Mouse (Mus musculus): Measurements from ENCODE around the gene Ocrl. TPM values are rescaled to one million over a fixed set of nuclear protein-coding genes. Genes with fewer than 3 reads are reported as not detected.

Gene Ocrl
- polyA plus RNA-seq, 1 experiment from 2014 or later: 30.8 TPM

GRCm38 (mm10) chrX:47970864-47971263 lies 58.7 kb downstream of the Ocrl start:
- H3K27ac ChIP-seq (ENCODE audit: low read depth, low read length): no peak overlapping the region
- H3K27me3 ChIP-seq (replicated peaks; ENCODE audit: control insufficient read depth, insufficient read depth, low read length): no peaks in the 10 kb centered on the region
- no peak for ATAC-seq
- H3K9me3 ChIP-seq (ENCODE audit: control insufficient read depth, low read length): no peaks in the 10 kb centered on the region
- H3K36me3 ChIP-seq (ENCODE audit: control insufficient read depth, insufficient read depth, low read length): no peaks in the 10 kb centered on the region
- no peak overlapping the region for H3K4me3 ChIP-seq (ENCODE audit: low read length)
- no peaks in the 10 kb centered on the region for H3K4me1 ChIP-seq (ENCODE audit: control insufficient read depth, insufficient read depth, low read depth, low read length)
- no peak overlapping the region for H3K9ac ChIP-seq (ENCODE audit: low read depth, low read length)
- H3K4me2 ChIP-seq (ENCODE audit: low read length): no peak overlapping the region
- WGBS: 93% methylated on average over 3 of the region's 3 CpGs

- Histone ChIP-seq H3K4me1 (ENCODE audit: control insufficient read depth, insufficient read depth, low read depth, low read length) (no peaks in the 10 kb centered on the region), H3K36me3 (ENCODE audit: control insufficient read depth, insufficient read depth, low read length) (no peaks in the 10 kb centered on the region), H3K9me3 (ENCODE audit: control insufficient read depth, low read length) (no peaks in the 10 kb centered on the region), H3K4me2 (ENCODE audit: low read length) (no peak overlapping the region), H3K27me3 (replicated peaks; ENCODE audit: control insufficient read depth, insufficient read depth, low read length) (no peaks in the 10 kb centered on the region), H3K4me3 (ENCODE audit: low read length) (no peak overlapping the region), H3K9ac (ENCODE audit: low read depth, low read length) (no peak overlapping the region), H3K27ac (ENCODE audit: low read depth, low read length) (no peak overlapping the region)
- 68% methylated on average over 10 of the region's 10 CpGs for WGBS
- no peak for ATAC-seq
These were observed 59.4 kb downstream of the Ocrl start for GRCm38 (mm10) chrX:47971366-47972128.

DNA sequence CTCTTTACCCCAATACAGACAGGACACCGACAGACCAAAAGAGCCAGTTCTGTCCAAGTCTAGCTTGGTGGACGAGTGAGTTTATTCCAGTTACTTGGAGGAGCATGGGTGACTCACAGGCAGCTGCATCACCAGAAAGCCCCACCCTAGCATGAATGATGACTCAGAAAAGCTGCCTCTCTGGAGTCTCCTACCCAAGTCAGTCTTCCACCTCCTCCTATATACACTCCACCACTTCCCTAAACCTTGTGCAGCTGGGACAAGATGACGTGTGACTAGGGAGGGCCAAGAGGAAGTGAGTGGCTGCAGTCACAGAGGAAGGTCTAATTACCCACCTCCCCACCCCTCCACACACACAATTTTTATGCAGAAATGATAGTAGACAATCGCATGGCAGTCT lies 64.4 kb downstream of the Ocrl start:
- no peak overlapping the region for H3K4me2 ChIP-seq (ENCODE audit: low read length)
- H3K4me1 ChIP-seq (ENCODE audit: control insufficient read depth, insufficient read depth, low read depth, low read length): no peaks in the 10 kb centered on the region
- H3K9ac ChIP-seq (ENCODE audit: low read depth, low read length): no peak overlapping the region
- H3K4me3 ChIP-seq (ENCODE audit: low read length): no peak overlapping the region
- no peak overlapping the region for H3K27ac ChIP-seq (ENCODE audit: low read depth, low read length)
- no peaks in the 10 kb centered on the region for H3K27me3 ChIP-seq (replicated peaks; ENCODE audit: control insufficient read depth, insufficient read depth, low read length)
- H3K9me3 ChIP-seq (ENCODE audit: control insufficient read depth, low read length): no peaks in the 10 kb centered on the region
- no peak for ATAC-seq
- no peaks in the 10 kb centered on the region for H3K36me3 ChIP-seq (ENCODE audit: control insufficient read depth, insufficient read depth, low read length)
- 90% methylated on average over 4 of the region's 4 CpGs for WGBS

- H3K9ac ChIP-seq (ENCODE audit: low read depth, low read length): no peak overlapping the region
- H3K27me3 ChIP-seq (replicated peaks; ENCODE audit: control insufficient read depth, insufficient read depth, low read length): no peaks in the 10 kb centered on the region
- H3K4me3 ChIP-seq (ENCODE audit: low read length): no peak overlapping the region
- no peaks in the 10 kb centered on the region for H3K4me1 ChIP-seq (ENCODE audit: control insufficient read depth, insufficient read depth, low read depth, low read length)
- no peaks in the 10 kb centered on the region for H3K36me3 ChIP-seq (ENCODE audit: control insufficient read depth, insufficient read depth, low read length)
- H3K4me2 ChIP-seq (ENCODE audit: low read length): no peak overlapping the region
- 96% methylated on average over 5 of the region's 5 CpGs for WGBS
- no peak for ATAC-seq
- no peak overlapping the region for H3K27ac ChIP-seq (ENCODE audit: low read depth, low read length)
- H3K9me3 ChIP-seq (ENCODE audit: control insufficient read depth, low read length): no peaks in the 10 kb centered on the region
These were observed 64.9 kb downstream of the Ocrl start for GRCm38 (mm10) chrX:47977078-47977477.

DNA sequence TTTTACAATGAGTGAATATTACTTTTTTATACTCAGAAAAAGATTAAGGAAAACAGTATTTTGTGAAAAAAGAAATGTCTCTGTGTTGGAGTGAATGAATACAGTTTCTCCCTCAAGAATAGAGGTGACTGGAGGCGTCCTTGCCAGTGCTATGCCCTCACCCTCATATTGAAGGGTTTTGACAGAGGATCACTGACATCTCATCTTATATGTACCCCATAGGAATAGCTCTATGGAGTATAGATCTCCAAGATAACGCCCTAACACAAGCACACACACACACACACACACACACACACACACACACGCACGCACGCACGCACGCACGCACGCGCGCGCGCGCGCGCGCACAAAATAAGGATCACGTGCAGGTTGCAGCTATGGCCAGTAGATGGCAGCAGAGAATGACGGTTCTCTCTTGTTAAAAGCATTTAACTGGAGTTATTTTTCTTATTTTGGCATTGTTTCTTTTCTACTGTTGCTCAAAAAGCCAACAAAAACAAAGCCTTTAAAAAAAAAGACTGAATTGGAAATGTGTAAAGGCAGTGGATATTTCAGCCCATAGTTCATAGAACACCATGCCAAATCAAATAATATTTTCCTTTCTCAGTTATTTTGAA lies 72.9 kb downstream of the Ocrl start:
- ATAC-seq: peak; percentile 73; the same call in 1 of the 2 replicates
- H3K36me3 ChIP-seq (ENCODE audit: control insufficient read depth, insufficient read depth, low read length): no peaks in the 10 kb centered on the region
- H3K9ac ChIP-seq (ENCODE audit: low read depth, low read length): no peak overlapping the region
- H3K4me1 ChIP-seq (ENCODE audit: control insufficient read depth, insufficient read depth, low read depth, low read length): no peaks in the 10 kb centered on the region
- no peak overlapping the region for H3K27ac ChIP-seq (ENCODE audit: low read depth, low read length)
- peak overlapping the region; percentile 49 for H3K4me2 ChIP-seq (ENCODE audit: low read length)
- peak overlapping the region; percentile 27 for H3K4me3 ChIP-seq (ENCODE audit: low read length)
- 30% methylated on average over 18 of the region's 19 CpGs for WGBS
- no peaks in the 10 kb centered on the region for H3K27me3 ChIP-seq (replicated peaks; ENCODE audit: control insufficient read depth, insufficient read depth, low read length)
- H3K9me3 ChIP-seq (ENCODE audit: control insufficient read depth, low read length): no peaks in the 10 kb centered on the region

DNA sequence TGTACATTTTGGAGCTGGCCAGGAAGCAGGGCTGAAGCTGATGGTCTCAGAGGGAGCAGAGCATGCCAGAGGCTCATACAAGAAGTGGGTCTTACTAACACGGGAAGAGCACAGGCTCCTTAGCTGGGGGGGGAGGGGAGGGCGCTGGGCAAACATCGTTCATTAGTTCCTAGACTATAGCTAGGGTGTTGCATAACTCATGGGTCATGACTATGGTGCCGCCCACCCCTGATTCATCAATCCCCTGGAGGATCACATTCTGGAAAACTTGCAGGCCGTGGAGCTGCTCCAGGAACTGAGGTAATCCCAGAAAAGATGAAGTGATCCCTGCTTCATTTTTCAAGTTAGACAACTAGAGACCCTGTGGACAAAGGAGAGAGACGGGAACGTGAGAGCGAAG lies 75.8 kb downstream of the Ocrl start:
- ATAC-seq: no peak
- no peak overlapping the region for H3K27ac ChIP-seq (ENCODE audit: low read depth, low read length)

DNA sequence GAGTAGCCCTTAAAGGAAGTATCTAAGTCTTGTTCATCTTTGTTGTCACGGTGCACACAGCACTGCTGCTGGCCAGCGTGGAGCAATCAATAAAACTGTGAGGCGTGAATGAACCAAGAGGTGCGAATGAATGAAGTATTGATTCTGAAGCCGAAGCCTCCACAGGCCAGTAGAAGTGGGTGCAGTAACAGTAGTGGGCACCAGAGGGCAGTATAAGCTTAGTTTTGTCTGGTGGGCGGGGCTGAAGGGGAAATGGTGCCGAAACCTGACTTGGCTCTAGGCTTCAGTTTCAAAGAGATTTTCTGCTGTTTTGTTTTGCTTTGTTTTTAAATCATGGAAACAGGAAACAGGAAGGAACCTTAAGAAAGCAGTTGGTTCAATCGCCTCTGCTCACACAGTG lies 80.4 kb downstream of the Ocrl start:
- Histone ChIP-seq H3K9ac (ENCODE audit: low read depth, low read length) (no peak overlapping the region), H3K27ac (ENCODE audit: low read depth, low read length) (no peak overlapping the region), H3K4me2 (ENCODE audit: low read length) (peak overlapping the region; percentile 19; the same call in 1 of the 2 replicates), H3K9me3 (ENCODE audit: control insufficient read depth, low read length) (no peaks in the 10 kb centered on the region), H3K36me3 (ENCODE audit: control insufficient read depth, insufficient read depth, low read length) (no peaks in the 10 kb centered on the region), H3K27me3 (replicated peaks; ENCODE audit: control insufficient read depth, insufficient read depth, low read length) (no peaks in the 10 kb centered on the region), H3K4me1 (ENCODE audit: control insufficient read depth, insufficient read depth, low read depth, low read length) (no peaks in the 10 kb centered on the region), H3K4me3 (ENCODE audit: low read length) (no peak overlapping the region)
- 20% methylated on average over 8 of the region's 8 CpGs for WGBS
- ATAC-seq: peak; percentile 74

More for the DNA sequence above, 75.8 kb downstream of the Ocrl start:
- H3K4me1 ChIP-seq (ENCODE audit: control insufficient read depth, insufficient read depth, low read depth, low read length): no peaks in the 10 kb centered on the region
- no peak overlapping the region for H3K4me3 ChIP-seq (ENCODE audit: low read length)
- H3K9ac ChIP-seq (ENCODE audit: low read depth, low read length): no peak overlapping the region
- H3K27me3 ChIP-seq (replicated peaks; ENCODE audit: control insufficient read depth, insufficient read depth, low read length): no peaks in the 10 kb centered on the region
- H3K4me2 ChIP-seq (ENCODE audit: low read length): no peak overlapping the region
- no peaks in the 10 kb centered on the region for H3K9me3 ChIP-seq (ENCODE audit: control insufficient read depth, low read length)
- no peaks in the 10 kb centered on the region for H3K36me3 ChIP-seq (ENCODE audit: control insufficient read depth, insufficient read depth, low read length)
- WGBS: 70% methylated on average over 8 of the region's 8 CpGs

DNA sequence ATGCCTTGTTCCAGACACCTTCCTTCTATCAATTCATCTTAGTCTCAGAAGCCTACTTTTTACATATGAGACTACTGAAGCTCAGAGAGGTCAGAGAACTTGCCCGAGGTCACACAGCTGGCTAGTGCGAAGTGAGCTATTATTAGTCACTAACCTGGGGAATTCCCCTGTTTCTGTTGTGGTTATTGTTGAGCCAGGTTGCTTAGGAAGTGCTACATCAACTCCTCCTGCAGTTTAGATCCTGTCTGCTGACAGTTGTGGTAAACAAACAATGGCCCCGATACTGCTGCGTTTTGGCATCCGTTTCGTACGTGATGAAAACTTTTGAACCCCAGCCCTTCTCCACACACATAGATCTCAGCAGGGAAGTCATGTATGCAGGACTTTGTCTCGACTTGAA lies 86.2 kb downstream of the Ocrl start:
- Histone ChIP-seq H3K27me3 (replicated peaks; ENCODE audit: control insufficient read depth, insufficient read depth, low read length) (no peaks in the 10 kb centered on the region), H3K4me3 (ENCODE audit: low read length) (no peak overlapping the region), H3K9me3 (ENCODE audit: control insufficient read depth, low read length) (no peaks in the 10 kb centered on the region), H3K36me3 (ENCODE audit: control insufficient read depth, insufficient read depth, low read length) (no peaks in the 10 kb centered on the region), H3K4me2 (ENCODE audit: low read length) (no peak overlapping the region), H3K4me1 (ENCODE audit: control insufficient read depth, insufficient read depth, low read depth, low read length) (no peaks in the 10 kb centered on the region), H3K9ac (ENCODE audit: low read depth, low read length) (no peak overlapping the region), H3K27ac (ENCODE audit: low read depth, low read length) (no peak overlapping the region)
- WGBS: 87% methylated on average over 8 of the region's 8 CpGs
- ATAC-seq: no peak

DNA sequence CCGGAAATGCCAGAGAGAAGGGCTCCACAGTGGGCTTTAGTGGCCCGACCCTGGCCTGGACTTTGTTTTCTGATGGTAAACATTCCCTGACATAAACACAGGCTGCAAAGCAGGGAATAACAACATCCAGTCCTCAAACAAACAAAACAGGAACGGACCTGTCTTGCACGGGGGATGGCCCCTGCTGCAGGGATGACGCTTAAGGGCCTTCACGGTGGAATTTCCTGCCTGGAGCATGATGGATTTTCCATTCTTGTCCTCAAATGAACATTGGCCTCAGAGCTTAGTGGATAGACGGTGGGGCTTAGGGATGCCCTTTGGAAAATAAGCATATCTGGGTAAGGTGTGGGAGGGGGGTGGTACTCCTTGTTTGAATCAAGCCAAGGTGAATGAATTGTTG lies 89.0 kb downstream of the Ocrl start:
- H3K4me1 ChIP-seq (ENCODE audit: control insufficient read depth, insufficient read depth, low read depth, low read length): no peaks in the 10 kb centered on the region
- WGBS: 81% methylated on average over 7 of the region's 7 CpGs
- H3K4me2 ChIP-seq (ENCODE audit: low read length): no peak overlapping the region
- H3K27ac ChIP-seq (ENCODE audit: low read depth, low read length): no peak overlapping the region
- no peak for ATAC-seq
- H3K4me3 ChIP-seq (ENCODE audit: low read length): no peak overlapping the region
- no peaks in the 10 kb centered on the region for H3K9me3 ChIP-seq (ENCODE audit: control insufficient read depth, low read length)
- no peaks in the 10 kb centered on the region for H3K27me3 ChIP-seq (replicated peaks; ENCODE audit: control insufficient read depth, insufficient read depth, low read length)
- no peak overlapping the region for H3K9ac ChIP-seq (ENCODE audit: low read depth, low read length)
- H3K36me3 ChIP-seq (ENCODE audit: control insufficient read depth, insufficient read depth, low read length): no peaks in the 10 kb centered on the region
